Mouse (Mus musculus) heart, embryonic 16.5 days (tissue): ENCODE measurements around the gene Dazap2. TPM values are rescaled to one million over a fixed set of nuclear protein-coding genes. Genes with fewer than 3 reads are reported as not detected.
A peak's percentile ranks its signal among the peaks of the same experiment; 100 is the strongest.

Experiments used
- ATAC-seq: fragments of 200-750 bp; cut with Nextera tagmentation; replicated peaks from 2 replicates; pipeline ENCODE4 v1.8.0; 2017; ENCODE audit warnings: moderate number of reproducible peaks; ENCODE audit not compliant: insufficient read depth, low FRiP score; ENCODE audit errors: extremely low read depth
- H3K27ac ChIP-seq: fragments of 300-500 bp; sonication (generic); 2 replicates; pipeline ENCODE4 v1.5.1; 2014; ENCODE audit warnings: mild to moderate bottlenecking, low read length, control low read depth, moderate library complexity
- H3K27me3 ChIP-seq: fragments of 300-500 bp; sonication (generic); 2 replicates; pipeline ENCODE4 v1.6.1; 2014; ENCODE audit warnings: low read length, mixed read lengths; ENCODE audit not compliant: control insufficient read depth, insufficient read depth
- H3K36me3 ChIP-seq: fragments of 300-500 bp; sonication (generic); 2 replicates; pipeline ENCODE4 v1.6.1; 2014; ENCODE audit not compliant: control insufficient read depth, insufficient read depth
- H3K4me1 ChIP-seq: fragments of 300-500 bp; sonication (generic); 2 replicates; pipeline ENCODE4 v1.6.1; 2014; ENCODE audit warnings: low read length, mixed read lengths; ENCODE audit not compliant: control insufficient read depth, insufficient read depth
- H3K4me2 ChIP-seq: fragments of 300-500 bp; sonication (generic); 2 replicates; pipeline ENCODE4 v1.6.1; 2014; ENCODE audit warnings: low read depth, mild to moderate bottlenecking, control low read depth, low read length
- H3K4me3 ChIP-seq: fragments of 300-500 bp; sonication (generic); 2 replicates; pipeline ENCODE4 v1.5.1; 2014; ENCODE audit warnings: mild to moderate bottlenecking, control low read depth, low read length
- H3K9ac ChIP-seq: fragments of 300-500 bp; sonication (generic); 2 replicates; pipeline ENCODE4 v1.6.1; 2014; ENCODE audit warnings: low read length, control low read depth
- H3K9me3 ChIP-seq: fragments of 300-500 bp; sonication (generic); replicated peaks from 2 replicates; pipeline ENCODE4 v1.6.1; 2016; ENCODE audit warnings: low read length; ENCODE audit not compliant: control insufficient read depth
- WGBS: fragments of 180-500 bp; shearing (Covaris S2); extraction: QIAGEN DNeasy Blood & Tissue Kit; methylation state at CpG from one replicate; pipeline ENCODE4 v1.1.7; 2014; 5-methylcytosine and 5-hydroxymethylcytosine counted together
- polyA plus RNA-seq: library from polyadenylated mRNA; unstranded; fragments of >200 nt; fragmentation: Nextera tagmentation; extraction: Ambion mirVana; gene quantifications from 2 replicates; pipeline ENCODE4 v1.2.1, GENCODE M21; 2015

Gene Dazap2
- polyA plus RNA-seq: 223 and 247 TPM in 2 replicates

DNA sequence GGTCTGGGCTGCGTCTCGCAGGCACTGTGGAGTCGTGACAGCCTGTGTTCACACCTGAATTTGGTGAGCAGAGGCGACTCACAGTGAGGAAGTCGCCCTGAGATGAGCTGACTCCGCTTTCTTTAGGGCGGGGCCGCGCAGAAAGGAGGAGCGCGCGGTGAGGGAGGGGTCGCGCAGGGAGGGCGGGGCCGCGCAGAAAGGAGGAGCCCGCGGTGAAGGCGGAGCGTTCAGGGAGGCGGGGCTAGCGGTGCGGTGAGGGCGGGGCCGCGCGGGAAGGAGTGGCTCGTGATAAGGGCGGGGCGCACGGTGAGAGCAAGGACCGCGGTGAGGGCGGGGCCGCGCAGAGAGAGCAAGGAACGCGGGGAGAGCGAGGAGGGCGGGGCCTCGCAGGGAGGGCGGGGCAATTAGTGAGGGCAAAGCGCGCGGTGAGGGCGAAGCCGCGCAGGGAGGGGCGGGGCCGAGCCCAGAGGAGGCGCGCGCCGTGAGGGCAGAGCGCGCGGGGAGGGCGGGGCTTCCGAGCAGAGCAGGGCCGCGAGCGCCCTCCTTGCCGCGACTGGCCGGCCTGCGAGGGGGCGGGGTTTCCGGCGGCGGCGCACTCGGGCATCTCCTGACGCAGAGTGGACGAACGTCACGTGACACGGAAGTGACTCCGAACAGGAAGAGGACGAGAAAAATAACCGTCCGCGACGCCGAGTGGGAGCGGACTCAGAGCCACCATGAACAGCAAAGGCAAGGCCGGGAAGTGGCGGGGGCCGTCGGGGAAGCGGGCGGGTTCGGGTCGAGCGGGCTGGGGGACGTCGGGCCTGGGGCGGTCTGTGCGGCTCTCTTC lies at the start of gene Dazap2:
Gene Dazap2 (plus strand): TSS at position 354 of the 829 bp plus-strand sequence.
- WGBS: under 1% methylated on average over 87 of the region's 99 CpGs
- ATAC-seq: peak; percentile 88
- Histone ChIP-seq H3K4me1 (peaks cover 17% of the 10 kb centered on the region), H3K9me3 (no peaks in the 10 kb centered on the region), H3K27me3 (no peaks in the 10 kb centered on the region), H3K36me3 (peaks cover 24% of the 10 kb centered on the region), H3K9ac (peak within 1 kb of the TSS; percentile 99), H3K4me3 (peak within 1 kb of the TSS; percentile 96), H3K27ac (peak within 1 kb of the TSS; percentile 99), H3K4me2 (peak within 1 kb of the TSS; percentile 89)

DNA sequence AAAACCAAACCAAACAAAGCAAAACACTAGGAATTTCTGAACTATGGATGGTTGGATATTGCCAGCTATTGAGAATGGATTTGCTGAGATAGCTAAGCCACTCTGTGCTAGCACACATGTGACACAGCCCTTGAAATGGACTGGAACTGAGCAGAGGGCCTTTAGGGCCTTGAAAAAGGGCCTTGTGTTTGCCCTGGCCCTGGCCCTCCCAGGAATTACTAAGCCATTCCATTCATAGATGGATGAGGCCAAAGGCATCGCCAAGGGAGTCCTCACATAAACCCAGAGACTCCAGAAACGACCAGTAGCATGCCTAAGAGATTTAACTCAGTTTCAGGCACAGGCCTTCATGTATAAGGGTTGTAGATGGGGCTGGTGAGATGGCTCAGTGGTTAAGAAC lies 48.6 kb upstream of the Dazap2 start:
- no peak for ATAC-seq
- Histone ChIP-seq H3K27me3 (no peaks in the 10 kb centered on the region), H3K9ac (no peak overlapping the region), H3K4me3 (no peak overlapping the region), H3K9me3 (no peaks in the 10 kb centered on the region), H3K4me1 (no peaks in the 10 kb centered on the region), H3K36me3 (no peaks in the 10 kb centered on the region), H3K4me2 (no peak overlapping the region), H3K27ac (no peak overlapping the region)
- WGBS: 72% methylated on average over 2 of the region's 2 CpGs

DNA sequence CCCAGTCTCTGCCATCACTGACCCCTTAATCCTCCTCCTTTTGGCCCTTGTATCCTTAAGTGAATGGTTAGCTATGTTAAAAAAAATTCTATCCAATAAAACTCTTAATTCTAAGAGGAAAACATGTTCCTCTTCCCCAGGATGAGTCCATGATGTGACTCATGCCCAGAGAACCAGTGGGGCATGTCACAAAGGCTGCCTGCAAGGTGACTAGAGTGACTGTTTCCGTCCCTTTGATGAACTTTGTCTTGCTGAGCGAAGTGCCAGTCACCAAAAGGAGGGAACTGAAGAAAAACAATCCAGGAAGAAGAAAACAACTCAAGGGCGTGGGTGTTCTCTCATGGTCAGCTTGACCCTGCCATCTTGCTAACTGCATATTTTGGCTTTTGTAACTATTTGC lies 45.9 kb upstream of the Dazap2 start:
- ATAC-seq: no peak
- H3K9ac ChIP-seq: no peak overlapping the region
- H3K4me2 ChIP-seq: no peak overlapping the region
- H3K4me1 ChIP-seq: peaks cover 8% of the 10 kb centered on the region
- no peak overlapping the region for H3K4me3 ChIP-seq
- no peaks in the 10 kb centered on the region for H3K36me3 ChIP-seq
- no peak overlapping the region for H3K27ac ChIP-seq
- H3K27me3 ChIP-seq: no peaks in the 10 kb centered on the region
- 73% methylated on average over 3 of the region's 3 CpGs for WGBS
- no peaks in the 10 kb centered on the region for H3K9me3 ChIP-seq

DNA sequence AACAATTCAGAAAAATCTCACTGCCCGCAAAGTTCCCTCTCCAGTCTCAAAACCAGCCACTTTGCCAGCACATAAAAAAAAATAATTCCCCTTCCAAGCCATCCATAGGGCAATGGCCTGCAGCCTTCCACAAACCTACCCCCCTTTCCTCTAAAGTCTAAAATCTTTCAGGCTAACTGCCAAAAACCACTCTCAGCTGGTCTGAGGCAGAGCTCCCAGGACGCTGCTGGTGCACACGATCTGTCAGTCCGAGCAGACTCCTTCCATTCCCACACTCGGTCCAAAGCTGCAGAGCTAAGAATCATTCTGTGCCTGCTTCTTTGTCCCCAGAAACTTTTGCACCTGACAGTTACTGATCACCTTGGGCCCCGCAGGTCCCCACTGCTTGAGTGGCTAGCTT lies 41.2 kb upstream of the Dazap2 start:
- H3K4me2 ChIP-seq: no peak overlapping the region
- no peaks in the 10 kb centered on the region for H3K27me3 ChIP-seq
- 20% methylated on average over 6 of the region's 6 CpGs for WGBS
- peak; percentile 76; the same call in 1 of the 2 replicates for ATAC-seq
- H3K9ac ChIP-seq: no peak overlapping the region
- H3K36me3 ChIP-seq: no peaks in the 10 kb centered on the region
- peaks cover 9% of the 10 kb centered on the region for H3K4me1 ChIP-seq
- peak overlapping the region; percentile 19; the same call in 1 of the 2 replicates for H3K27ac ChIP-seq
- no peaks in the 10 kb centered on the region for H3K9me3 ChIP-seq
- H3K4me3 ChIP-seq: no peak overlapping the region

DNA sequence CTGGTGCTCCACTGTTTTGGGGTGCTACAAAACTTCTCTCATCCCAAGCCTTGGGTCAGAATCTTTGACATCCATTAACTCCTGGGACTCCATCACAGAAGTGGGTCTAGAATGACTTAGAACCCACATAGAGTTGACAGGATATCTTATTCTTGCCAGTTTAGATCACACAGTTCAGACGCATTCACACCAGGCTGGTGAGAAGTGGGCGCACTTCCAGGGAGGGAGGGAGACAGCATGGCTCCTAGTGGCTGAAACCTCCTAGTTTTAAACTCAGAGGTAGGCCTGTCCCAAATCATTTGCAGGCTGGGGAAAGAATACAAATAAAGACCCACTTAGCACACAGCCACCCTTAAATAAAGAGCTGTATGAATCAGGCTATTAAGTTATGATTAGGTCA lies 40.8 kb upstream of the Dazap2 start:
- H3K4me1 ChIP-seq: peaks cover 9% of the 10 kb centered on the region
- ATAC-seq: no peak
- no peak overlapping the region for H3K9ac ChIP-seq
- no peak overlapping the region for H3K4me2 ChIP-seq
- no peak overlapping the region for H3K4me3 ChIP-seq
- H3K9me3 ChIP-seq: no peaks in the 10 kb centered on the region
- 0 out of 2 replicates have a peak overlapping the region, but pooled peaks have one; percentile 19 for H3K27ac ChIP-seq
- H3K27me3 ChIP-seq: no peaks in the 10 kb centered on the region
- H3K36me3 ChIP-seq: no peaks in the 10 kb centered on the region
- 66% methylated on average over 2 of the region's 2 CpGs for WGBS

DNA sequence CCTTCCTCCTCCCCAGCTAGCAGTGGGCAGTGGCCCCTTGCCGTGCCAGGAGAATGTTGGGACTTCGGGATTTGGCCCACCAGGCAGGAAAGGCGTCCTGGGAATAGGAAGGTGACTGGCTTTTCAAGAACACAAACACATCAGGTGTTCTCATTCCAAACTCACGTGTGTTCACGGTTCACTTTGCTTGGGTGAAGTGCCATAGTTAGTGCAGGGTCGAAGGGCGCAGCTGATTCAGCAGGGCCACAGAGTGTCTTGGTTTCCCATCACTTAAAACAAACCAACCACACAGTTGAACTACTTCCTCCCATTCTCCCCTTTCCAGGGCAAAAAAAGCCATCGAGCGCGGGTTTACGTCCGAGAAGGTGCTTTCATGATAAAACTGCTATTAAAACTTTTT lies 39.8 kb upstream of the Dazap2 start:
- Histone ChIP-seq H3K9ac (no peak overlapping the region), H3K36me3 (no peaks in the 10 kb centered on the region), H3K4me1 (peaks cover 9% of the 10 kb centered on the region), H3K4me3 (no peak overlapping the region), H3K4me2 (no peak overlapping the region), H3K9me3 (no peaks in the 10 kb centered on the region), H3K27me3 (no peaks in the 10 kb centered on the region), H3K27ac (no peak overlapping the region)
- no peak for ATAC-seq
- 79% methylated on average over 12 of the region's 12 CpGs for WGBS

DNA sequence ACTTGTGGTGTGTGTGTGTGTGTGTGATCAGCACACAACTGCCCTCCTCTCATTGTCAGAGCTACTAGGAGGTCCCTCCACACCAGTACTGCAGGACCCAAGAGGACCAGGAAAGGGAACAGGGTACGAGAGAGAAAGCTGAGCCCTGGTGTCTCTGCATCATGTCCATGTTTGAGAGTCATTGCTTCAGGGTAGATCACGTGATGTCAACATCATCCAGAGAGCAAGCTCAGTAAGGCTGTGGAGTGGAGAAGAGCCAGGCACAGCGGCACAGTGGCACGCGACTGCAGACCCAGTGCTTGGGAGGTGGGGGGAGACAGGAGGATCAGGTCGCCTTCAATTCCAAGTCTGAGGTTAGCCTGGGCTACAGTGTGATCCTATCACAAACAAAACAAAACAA lies 38.8 kb upstream of the Dazap2 start:
- Histone ChIP-seq H3K9ac (no peak overlapping the region), H3K4me2 (no peak overlapping the region), H3K4me1 (peaks cover 9% of the 10 kb centered on the region), H3K27ac (no peak overlapping the region), H3K4me3 (no peak overlapping the region), H3K36me3 (no peaks in the 10 kb centered on the region), H3K9me3 (no peaks in the 10 kb centered on the region), H3K27me3 (no peaks in the 10 kb centered on the region)
- ATAC-seq: no peak
- 80% methylated on average over 6 of the region's 6 CpGs for WGBS

DNA sequence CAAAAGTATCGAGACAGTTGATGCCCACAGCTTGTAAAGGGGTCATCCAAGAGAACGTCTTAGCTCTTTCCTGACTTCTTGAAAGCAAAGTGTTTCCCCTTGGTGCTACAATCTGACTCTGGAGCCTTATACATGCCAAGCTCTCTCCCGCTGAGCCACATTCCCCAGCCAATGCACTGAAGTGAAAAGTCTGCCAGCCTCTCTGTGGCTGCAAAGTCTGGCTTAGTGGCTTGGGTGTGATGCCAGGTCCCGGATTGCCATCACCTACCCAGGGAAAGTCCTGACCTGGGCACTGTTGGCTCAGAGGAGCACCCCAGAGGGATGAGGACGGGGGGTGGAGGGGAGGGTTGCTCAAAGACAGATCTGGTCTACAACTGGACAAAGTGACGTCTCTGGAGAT lies 38.3 kb upstream of the Dazap2 start:
- Histone ChIP-seq H3K9me3 (no peaks in the 10 kb centered on the region), H3K27ac (no peak overlapping the region), H3K4me3 (no peak overlapping the region), H3K36me3 (no peaks in the 10 kb centered on the region), H3K4me2 (no peak overlapping the region), H3K27me3 (no peaks in the 10 kb centered on the region), H3K4me1 (peaks cover 9% of the 10 kb centered on the region), H3K9ac (no peak overlapping the region)
- no peak for ATAC-seq
- WGBS: 77% methylated on average over 6 of the region's 6 CpGs

DNA sequence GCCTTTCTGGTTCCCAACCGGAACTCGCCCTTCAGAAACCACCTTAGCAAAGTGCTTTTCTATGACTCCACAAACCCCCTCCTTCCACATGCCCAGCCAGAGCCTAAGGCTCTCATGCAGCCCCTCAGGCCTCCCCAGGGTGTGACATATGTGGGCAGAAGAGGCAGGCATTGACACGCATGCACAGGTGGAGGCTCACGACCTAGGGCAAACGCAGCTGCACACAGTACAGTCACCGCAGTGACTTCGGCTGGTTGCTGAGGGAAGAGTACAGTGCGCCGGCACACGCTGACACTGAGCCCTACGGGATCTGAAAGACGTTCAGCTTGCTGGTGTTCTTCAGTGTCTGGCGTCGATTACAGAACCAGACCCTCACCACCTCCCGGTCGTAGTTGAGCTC lies 37.2 kb upstream of the Dazap2 start:
- peaks cover 9% of the 10 kb centered on the region for H3K4me1 ChIP-seq
- no peak overlapping the region for H3K4me3 ChIP-seq
- ATAC-seq: no peak
- no peak overlapping the region for H3K27ac ChIP-seq
- H3K4me2 ChIP-seq: no peak overlapping the region
- WGBS: 80% methylated on average over 16 of the region's 16 CpGs
- no peaks in the 10 kb centered on the region for H3K27me3 ChIP-seq
- no peaks in the 10 kb centered on the region for H3K36me3 ChIP-seq
- H3K9ac ChIP-seq: no peak overlapping the region
- no peaks in the 10 kb centered on the region for H3K9me3 ChIP-seq
